Mouse (Mus musculus): ENCODE data around the gene Tek.
"Not testable (repeated sequence)": the region's sequence is repeated elsewhere in the genome, so short reads cannot be mapped to it uniquely, and the experiment has no call there.

Tek gene

DNA sequence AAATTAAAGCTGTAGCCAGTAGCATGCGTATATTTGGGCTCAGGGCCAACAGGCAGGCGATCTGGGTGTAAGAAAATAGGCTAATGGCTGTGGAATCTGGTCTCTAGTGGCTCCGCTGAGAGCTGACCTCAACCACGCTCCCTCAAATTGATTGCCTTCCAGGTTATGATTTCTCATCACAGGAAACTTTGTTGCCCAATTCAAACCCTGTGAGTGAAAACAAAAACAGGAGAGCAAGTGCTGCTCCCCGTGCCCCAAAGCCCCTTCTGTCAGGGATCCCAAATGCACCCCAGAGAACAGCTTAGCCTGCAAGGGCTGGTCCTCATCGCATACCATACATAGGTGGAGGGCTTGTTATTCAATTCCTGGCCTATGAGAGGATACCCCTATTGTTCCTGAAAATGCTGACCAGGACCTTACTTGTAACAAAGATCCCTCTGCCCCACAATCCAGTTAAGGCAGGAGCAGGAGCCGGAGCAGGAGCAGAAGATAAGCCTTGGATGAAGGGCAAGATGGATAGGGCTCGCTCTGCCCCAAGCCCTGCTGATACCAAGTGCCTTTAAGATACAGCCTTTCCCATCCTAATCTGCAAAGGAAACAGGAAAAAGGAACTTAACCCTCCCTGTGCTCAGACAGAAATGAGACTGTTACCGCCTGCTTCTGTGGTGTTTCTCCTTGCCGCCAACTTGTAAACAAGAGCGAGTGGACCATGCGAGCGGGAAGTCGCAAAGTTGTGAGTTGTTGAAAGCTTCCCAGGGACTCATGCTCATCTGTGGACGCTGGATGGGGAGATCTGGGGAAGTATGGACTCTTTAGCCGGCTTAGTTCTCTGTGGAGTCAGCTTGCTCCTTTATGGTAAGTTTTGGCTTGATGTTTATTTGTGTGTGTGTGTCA lies at the start of gene Tek:
Gene Tek, plus strand, starts transcription at position 452 of the 894 bp plus-strand sequence.
- DNase-seq (ENCODE audit: low spot score), result no peak

DNA sequence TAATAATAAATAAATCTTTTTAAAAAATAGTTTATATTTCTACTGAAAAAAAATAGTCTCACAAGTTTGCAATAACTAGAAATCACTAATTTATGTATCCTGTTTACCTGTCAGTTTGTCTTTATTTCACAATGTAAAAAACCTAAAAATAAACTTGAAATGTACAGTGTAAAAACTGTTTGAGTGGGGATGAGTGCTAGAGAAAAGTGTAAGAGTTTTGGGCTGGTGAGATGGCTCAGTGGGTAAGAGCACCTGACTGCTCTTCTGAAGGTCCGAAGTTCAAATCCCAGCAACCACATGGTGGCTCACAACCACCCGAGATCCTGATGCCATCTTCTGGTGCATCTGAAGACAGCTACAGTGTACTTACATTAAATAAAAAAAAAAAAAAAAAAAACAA lies 49.3 kb upstream of the Tek start:
- DNase-seq (ENCODE audit: low spot score), result not testable (repeated sequence)

DNA sequence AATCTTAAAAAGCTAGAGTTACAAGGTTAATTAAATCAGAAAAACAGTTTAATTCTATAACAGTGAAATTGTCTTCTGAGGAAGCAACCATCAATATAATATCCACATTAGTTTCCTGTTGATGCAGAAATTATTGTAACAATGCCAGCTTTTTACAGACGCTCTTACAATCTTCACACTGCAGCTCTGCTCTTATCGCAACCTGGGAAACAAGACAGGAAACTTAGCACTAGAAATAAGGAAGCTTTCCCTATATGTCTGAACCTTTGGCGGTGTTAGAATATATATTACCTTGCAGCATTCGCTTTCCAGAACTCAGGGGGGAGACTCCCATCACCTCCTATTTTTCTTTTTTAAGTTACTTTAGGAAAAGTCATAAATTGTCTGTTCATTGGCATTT lies 48.0 kb upstream of the Tek start:
- no peak for DNase-seq (ENCODE audit: low spot score)

DNA sequence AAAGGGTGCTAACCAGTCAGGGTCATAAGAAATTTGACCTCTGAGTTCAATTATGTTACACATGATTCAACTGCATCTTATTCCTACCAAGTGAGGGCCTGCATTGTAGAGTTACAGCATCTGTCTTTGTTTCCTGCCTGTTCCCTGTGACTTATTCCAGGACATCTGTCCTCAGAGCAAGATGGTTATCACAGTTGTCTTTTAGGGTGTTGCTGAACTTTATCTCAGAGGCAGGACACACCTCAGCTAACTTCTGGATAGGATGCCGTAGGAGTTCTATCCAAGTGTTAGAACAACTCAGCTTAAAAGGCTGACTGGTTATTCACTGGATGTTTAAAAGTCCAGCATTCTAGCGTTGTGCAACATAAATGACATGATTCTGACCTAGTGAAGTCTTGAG lies 46.9 kb upstream of the Tek start:
- DNase-seq (ENCODE audit: low spot score), result no peak

DNA sequence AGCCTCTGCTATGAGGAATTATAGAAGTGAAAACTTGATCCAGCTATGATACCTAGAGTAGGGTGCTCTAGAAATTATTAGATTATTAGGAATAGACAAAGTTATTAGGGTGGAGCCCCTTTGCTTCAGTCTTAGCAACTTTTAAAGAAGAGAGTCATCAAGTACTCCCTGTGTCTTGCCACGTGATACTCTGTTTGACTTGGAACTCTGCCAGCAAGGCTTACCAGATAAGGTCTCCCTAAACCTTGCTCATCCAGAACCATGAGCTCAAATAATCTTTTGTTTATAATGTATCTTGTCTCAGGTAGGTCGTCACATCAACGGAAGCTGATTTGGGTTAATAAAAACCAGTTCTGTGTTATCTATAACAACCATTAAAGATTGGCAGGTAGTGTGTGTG lies 42.7 kb upstream of the Tek start:
- DNase-seq (ENCODE audit: low spot score), result no peak

DNA sequence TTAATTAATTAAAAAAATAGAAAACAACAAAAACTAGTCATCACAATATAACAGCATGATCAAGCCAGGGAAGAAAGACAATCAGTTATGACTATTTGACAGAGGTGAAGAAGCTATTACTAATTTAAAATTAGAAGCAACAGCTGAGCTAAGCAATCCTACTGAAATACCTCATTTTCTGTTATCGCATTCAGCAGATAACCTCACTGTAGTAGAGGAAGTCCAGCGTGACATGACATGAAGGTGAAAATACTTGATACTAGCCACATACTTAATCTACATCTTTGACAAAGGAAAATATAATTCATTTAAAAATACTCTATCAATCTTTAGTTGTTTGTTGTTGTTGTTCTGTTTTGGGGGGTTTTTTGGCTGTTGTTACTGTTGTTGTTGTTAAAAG lies 28.1 kb upstream of the Tek start:
- DNase-seq (ENCODE audit: low spot score), result no peak

DNA sequence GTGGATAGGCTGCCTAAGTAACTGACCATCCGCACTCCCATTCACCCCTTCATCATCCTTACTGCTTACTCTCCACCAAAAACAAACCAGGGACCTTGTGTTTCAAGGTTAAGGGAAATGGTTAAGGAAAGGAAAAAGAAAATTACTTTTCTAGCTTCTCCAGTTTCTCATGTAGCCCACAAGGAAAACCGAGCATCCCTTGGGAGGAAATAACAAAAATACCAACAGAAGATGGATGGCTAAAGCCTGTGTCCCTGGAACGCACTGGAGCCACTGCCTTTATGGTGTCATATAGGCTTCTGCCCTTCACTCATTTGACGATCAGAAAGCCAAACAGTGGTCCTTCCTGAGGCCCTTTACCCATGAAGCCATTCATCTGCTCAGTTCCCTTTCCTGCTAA lies 27.7 kb upstream of the Tek start:
- no peak for DNase-seq (ENCODE audit: low spot score)

DNA sequence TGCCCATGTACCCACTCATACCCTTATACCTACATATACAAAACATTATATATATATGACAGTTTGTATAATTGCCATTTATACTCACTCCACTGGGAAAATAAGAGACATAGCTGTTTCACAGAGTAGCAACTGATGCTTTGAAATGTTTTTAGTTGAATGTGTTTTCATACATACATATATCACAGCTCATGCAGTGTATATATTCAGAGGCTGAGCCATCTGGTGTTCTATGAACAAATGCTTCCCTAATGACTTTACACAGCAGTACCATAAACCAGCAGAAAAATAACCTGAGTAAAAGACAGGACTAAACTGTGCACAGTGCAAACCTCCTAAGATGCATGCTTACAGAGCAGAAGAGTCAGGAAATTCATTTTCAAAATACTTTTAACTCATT lies 25.3 kb upstream of the Tek start:
- DNase-seq (ENCODE audit: low spot score), result no peak

DNA sequence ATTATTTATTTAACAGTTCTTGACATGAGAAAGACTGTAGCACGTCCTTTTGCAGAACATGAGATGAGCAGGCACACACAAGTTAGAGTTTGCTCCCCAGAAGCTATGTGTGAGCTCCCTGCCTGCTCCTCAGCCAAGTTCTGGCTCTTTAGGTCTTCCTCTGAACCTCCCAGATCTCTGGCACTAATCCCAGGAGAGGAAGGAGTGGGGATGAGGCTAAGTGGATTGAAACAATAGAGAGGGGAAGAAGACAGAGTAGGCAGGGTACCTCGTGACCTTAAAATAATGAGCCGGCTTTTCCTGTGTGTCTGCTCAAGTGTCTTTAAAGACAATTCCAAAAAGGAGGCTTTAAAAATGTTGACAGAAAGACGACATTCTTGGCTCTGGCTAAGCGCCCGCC lies 23.9 kb upstream of the Tek start:
- no peak for DNase-seq (ENCODE audit: low spot score)

DNA sequence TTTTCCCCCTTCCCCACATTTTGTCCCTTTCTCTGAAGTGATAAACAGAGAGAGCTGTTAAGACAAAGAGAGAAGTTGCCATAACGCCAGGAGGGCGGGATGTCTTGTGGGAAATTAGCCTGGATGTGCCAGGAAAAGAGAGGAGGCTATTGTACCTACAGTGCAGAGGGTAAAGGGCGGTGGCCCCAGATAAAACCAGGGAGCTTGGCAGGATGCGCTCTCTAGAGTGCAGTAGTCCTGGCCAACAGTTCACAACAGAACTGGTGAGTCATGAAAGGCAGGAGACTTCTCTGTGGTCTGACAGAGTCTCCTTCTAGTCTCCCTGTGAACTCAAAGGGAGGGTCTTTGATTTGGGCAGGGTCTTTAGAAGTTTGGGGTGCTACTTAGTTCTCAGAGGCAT lies 13.3 kb upstream of the Tek start:
- no peak for DNase-seq (ENCODE audit: low spot score)

DNA sequence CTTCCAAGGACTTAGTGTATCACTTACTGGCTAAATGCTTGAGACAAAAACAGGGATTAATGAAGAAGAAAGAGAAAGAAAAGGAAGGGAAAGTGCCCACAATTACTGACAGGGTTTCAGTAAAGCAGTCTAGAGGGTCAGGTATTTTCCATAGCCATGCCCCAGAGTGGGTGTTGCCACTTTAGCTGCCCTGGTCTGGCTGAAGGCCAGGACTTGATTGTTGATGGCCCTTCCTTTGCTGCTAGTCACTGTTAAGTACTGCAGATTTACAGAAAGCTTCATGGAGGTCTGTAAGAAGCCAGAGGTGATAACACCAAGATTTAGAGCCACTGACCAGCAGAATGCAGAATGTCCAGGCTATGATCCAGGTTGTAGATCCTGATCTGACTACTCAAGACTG lies 6.4 kb upstream of the Tek start:
- no peak for DNase-seq (ENCODE audit: low spot score)

DNA sequence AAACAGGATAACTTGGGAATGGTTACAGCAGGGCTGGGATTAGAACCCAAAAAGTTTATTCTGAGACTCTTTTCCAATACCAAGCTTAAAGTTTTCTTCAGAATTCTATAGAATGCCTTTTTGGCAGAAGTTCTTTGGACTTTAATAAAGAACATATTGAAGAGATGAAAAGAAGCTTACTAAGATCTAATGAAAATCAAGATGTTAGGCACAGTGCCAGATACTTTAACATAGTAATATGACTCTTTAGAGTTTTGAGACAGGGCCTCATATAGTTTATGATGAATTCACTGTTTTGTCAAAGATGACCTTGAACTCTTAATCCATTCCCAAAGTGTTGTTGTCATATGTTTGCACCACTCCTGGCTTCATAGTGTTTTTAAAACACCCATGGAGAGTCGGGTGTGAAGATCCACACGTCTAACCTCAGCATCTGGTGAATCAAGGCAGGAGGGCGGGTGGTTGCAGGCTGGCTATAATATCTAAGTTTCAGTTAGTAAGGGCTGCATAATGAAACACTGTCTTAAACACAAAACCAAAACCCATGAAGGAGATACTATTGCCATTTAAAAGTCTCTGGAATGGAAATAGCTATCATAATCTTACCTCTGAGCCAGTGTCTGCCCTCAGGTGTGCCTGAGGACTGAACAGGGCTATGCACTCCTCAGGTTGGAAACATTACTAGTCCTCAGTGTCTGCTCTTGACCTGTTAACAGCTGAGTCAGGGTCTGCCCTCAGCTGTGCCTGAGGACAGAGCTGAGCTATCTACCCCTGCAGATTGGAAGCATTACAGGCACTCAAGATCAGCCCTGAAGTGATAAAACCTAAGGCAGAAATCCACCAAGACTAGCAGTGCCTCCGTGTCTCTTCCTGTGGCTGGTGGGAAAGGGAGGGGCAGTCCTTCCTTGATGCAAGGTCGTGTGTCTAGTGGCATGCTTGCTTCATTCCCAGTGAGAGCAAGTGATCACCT lies 1.5 kb upstream of the Tek start:
- no peak for DNase-seq (ENCODE audit: low spot score)

DNA sequence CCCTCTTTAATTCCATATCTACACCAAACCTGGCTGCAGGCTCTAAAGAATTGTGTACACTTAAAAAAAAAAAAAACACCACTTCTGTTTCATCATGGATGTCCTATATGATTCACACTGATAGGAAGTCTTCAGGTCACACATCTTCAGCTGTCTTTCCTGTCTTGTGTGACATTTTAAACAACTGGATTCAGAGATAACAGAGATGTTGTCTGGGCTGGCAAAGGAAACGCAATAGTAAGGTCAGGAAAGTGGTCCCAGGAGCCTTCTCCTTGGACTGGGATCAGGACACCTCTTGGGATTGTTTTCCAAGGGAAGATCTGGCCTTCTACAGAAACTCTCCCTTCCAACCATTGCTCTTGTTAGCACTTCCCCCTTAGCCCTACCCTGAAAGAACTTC lies 2.7 kb downstream of the Tek start:
- no peak for DNase-seq (ENCODE audit: low spot score)

DNA sequence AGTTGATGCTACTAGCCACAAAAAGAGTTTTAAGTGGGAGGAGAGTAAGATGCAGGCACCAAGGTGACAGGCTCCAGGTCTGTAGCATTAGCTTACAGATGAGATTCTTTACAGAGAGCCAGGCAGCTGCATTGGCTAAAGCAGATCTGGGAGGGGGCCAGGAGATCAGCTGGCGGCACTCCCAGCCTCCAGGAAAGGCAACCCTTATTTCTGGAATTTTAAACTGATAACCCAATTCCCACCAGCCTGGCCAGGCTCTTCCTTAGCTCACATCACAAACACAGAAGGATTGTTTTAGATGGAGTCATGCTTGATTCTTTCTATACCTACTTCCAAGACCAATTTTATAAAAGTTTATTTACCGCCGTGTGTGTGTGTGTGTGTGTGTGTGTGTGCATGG lies 6.7 kb downstream of the Tek start:
- DNase-seq (ENCODE audit: low spot score), result no peak

DNA sequence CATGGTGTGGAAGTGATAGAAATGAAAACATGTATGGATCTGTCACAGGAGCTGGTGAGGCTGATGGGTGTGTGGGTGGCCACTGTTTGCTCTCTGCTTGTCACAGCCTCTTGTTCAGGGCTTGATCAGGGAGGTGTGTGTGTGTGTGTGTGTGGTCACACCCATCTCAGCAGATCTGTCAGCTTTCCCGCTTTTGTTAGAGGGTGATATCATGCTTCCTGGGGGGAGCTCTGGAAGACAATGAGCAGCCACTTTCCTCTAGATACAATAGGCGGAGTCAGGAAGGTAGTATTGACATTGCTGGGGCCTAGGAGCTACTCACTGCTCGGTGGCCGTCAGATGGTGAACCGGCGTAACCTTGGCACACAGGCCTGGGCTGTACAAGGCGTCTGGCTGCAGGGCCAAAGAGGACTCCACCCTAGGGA lies 7.3 kb downstream of the Tek start:
- DNase-seq (ENCODE audit: low spot score), result no peak

DNA sequence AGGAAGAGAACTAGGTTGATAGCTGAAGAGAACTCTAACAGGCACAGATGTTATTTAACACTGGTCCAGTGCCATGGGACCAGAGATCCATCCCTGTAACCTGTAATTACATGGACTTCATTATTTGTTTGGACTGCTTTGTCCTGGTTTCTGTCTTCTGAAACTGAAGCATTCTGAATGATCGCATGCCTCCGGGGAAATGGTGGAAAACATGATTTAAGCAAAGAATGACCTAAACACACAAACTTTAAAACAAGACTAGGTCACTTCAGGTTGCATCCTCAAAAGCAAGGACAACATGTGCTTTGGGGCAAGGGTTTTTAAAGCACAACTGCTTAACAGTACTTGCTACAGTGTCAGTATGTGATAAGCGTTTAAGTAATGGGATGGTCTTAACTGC lies 8.2 kb downstream of the Tek start:
- DNase-seq (ENCODE audit: low spot score), result no peak

DNA sequence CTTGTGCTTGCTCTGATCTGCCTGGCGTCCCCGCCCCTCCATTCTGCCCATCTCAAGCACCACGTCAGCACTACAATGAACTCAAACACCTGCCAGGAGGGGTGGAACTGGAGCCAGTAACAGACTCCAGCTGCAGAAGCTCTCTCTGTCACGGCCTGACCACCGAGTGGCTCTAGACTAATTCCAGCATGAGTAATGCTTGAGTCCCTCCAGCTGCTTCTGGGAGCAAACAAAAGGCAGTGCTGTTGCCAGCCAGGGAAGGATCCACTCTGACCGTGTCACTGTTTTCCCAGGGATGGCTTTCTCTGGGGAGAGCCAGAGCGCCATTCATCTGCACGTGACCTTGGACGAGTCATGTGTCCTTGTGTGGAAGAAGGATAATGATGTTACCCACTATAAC lies 13.4 kb downstream of the Tek start:
- no peak for DNase-seq (ENCODE audit: low spot score)

DNA sequence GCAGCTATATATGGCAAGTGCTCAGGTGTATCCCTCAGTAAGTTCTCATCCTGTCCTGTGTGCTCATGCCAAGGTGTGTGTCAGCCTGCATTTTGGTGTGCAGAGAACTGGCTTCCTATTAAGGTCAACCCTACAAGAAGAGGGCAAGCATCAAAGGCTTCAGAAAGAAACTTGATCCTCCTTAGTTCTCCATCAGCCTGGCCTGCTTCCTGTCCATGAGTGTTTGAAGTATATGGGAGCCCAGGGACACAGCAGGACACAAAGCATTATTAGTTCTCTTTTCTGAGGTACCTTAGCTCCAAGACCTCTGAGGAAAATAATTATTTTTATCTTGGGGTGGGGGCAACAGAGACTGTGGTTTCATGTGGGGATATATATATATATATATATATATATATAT lies 26.1 kb downstream of the Tek start:
- no peak for DNase-seq (ENCODE audit: low spot score)

DNA sequence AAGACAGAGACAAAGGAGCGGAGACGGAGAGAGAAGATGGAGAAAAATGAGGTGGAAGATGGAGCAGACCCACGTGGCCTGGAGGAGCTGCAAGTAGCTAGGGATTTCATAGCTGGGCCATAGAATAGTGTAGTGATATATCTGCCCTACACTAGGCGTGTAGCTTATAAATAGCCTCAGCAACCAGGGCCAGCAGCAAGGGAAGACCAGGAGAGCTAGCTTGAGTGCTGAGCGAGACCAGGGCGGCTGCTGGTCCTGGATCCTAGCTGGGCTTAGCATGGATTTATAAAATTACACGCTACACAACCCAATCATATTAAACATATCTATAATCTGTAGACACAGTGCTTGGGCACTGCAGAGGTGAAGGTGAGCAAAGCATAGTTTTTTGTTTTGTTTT lies 27.1 kb downstream of the Tek start:
- no peak for DNase-seq (ENCODE audit: low spot score)

DNA sequence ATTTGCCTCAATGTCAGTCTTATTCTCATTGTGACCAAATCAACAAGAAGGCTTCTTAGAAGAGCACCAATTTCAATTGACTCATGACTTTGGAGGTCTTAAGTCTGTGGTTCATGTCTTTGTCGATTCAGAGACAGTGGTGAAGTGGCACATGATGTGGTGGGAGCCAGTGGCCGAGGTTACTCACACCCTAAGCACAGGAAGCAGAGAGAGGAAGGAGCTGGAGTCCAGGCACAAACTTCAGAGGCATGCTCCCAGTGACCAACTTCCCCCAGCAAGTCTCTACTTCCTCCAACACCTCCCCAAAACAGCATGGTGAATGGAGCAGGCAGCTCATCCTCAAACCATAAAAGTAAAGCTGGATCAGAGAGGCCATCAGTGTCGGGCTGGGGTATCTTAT lies 29.5 kb downstream of the Tek start:
- DNase-seq (ENCODE audit: low spot score), result no peak

DNA sequence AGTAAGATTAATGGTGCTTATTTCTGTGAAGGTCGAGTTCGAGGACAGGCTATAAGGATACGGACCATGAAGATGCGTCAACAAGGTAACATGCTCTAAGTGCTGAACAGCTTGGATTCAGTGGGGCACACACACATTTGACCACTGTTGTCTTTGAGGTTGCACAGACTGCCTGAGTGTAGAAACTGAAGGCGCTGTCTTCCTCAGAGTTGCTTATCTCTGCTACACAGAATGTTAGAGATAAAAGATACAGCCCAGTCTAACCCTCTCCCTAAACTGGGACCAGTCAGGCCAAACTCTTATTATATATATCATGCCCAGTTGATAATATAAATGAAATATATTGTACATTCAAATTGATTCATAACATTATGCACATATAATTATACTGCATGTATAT lies 42.0 kb downstream of the Tek start:
- no peak for DNase-seq (ENCODE audit: low spot score)

DNA sequence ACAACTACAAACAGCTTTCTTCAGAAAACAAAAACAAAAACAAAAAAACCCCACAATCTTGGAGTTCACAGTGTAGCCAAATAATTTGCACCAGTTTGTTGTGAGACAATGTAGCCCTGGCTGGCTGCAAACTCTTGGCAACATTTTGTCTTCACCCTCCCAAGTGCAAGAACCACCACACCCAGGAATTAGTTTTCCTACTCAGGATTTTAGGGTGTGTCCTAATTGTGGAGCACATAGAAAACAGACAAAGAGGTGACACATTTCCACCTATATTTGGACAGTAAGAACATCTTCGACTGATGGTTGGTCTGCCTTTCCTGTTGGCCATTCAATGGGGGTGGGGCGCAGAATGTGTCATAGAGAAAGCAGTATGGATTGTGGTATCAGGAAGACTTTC lies 46.8 kb downstream of the Tek start:
- DNase-seq (ENCODE audit: low spot score), result no peak

DNA sequence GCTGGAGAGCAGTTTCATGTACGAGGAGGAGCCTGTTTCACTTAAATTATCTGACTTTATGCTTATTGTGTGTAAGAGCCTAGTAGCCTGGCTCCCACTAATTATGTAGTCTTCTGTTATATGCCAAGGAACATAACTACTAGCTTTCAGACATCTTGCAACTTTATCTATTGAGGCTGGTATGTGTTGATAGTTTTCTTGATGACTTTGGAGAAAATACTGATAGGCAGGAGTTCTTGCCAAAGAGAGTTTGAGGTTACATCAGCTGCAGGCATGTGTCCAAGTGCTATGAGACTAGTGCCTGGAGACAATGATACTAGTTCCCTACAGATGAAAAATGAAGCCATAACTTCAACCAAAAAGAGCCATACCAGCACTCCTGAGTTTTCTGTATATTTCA lies 64.1 kb downstream of the Tek start:
- DNase-seq (ENCODE audit: low spot score), result no peak
